Mouse (Mus musculus) cerebellum, postnatal 14 days (tissue): ENCODE results near the gene Tm4sf4.

Source experiments
- DNase-seq, 2 experiments: peaks; one replicate each; pipeline ENCODE4 v3.0.0; 2021; ENCODE audit warnings: mixed read lengths in 2 of 2

The Tm4sf4 gene

GRCm38 (mm10) chr3:57425089-57425730 is at the start of gene Tm4sf4:
TSS of gene Tm4sf4 (plus strand) at chr3:57425314.
- DNase-seq: no peak

- no peak for DNase-seq
Observed at GRCm38 (mm10) chr3:57386423-57386822, 38.7 kb upstream of the Tm4sf4 start.

- DNase-seq: no peak
Observed at GRCm38 (mm10) chr3:57386895-57387294, 38.2 kb upstream of the Tm4sf4 start.

GRCm38 (mm10) chr3:57387593-57387992 is 37.5 kb upstream of the Tm4sf4 start:
- no peak for DNase-seq

- no peak for DNase-seq
Observed at GRCm38 (mm10) chr3:57411535-57411934, 13.6 kb upstream of the Tm4sf4 start.

GRCm38 (mm10) chr3:57420233-57420632 is 4.9 kb upstream of the Tm4sf4 start:
- DNase-seq: no peak

GRCm38 (mm10) chr3:57420660-57421059 is 4.5 kb upstream of the Tm4sf4 start:
- DNase-seq: no peak

GRCm38 (mm10) chr3:57426351-57426750 is 1.2 kb downstream of the Tm4sf4 start:
- peak; percentile 15 to 22 for DNase-seq

- no peak for DNase-seq
Observed at GRCm38 (mm10) chr3:57428682-57429464, 3.8 kb downstream of the Tm4sf4 start.

GRCm38 (mm10) chr3:57429486-57429885 is 4.4 kb downstream of the Tm4sf4 start:
- DNase-seq: no peak

GRCm38 (mm10) chr3:57431706-57432105 is 6.6 kb downstream of the Tm4sf4 start:
- DNase-seq: no peak

- no peak for DNase-seq
Observed at GRCm38 (mm10) chr3:57435364-57435763, 10.2 kb downstream of the Tm4sf4 start.

- no peak for DNase-seq
Observed at GRCm38 (mm10) chr3:57440956-57441355, 15.8 kb downstream of the Tm4sf4 start.

- DNase-seq: peak in 1 of 2 experiments; percentile 24
Observed at GRCm38 (mm10) chr3:57445706-57446105, 20.6 kb downstream of the Tm4sf4 start.

- DNase-seq: no peak
Observed at GRCm38 (mm10) chr3:57447889-57448288, 22.8 kb downstream of the Tm4sf4 start.

- peak; percentile 84 to 89 for DNase-seq
Observed at GRCm38 (mm10) chr3:57448445-57448844, 23.3 kb downstream of the Tm4sf4 start.

- DNase-seq: no peak
Observed at GRCm38 (mm10) chr3:57458652-57459051, 33.5 kb downstream of the Tm4sf4 start.

- DNase-seq: no peak
Observed at GRCm38 (mm10) chr3:57463302-57463701, 38.2 kb downstream of the Tm4sf4 start.

- DNase-seq: peak in 1 of 2 experiments; percentile 11
Observed at GRCm38 (mm10) chr3:57466289-57466688, 41.2 kb downstream of the Tm4sf4 start.

GRCm38 (mm10) chr3:57469325-57469724 is 44.2 kb downstream of the Tm4sf4 start:
- DNase-seq: no peak

- DNase-seq: peak; percentile 37 to 53
Observed at GRCm38 (mm10) chr3:57470326-57470725, 45.2 kb downstream of the Tm4sf4 start.

GRCm38 (mm10) chr3:57470981-57471601 is 46.0 kb downstream of the Tm4sf4 start:
- DNase-seq: peak; percentile 13 to 43

- peak; percentile 3 to 23 for DNase-seq
Observed at GRCm38 (mm10) chr3:57472407-57472806, 47.3 kb downstream of the Tm4sf4 start.

GRCm38 (mm10) chr3:57474421-57474820 is 49.3 kb downstream of the Tm4sf4 start:
- no peak for DNase-seq
